Mouse (Mus musculus): Measurements from ENCODE around the gene Acy3. TPM values are rescaled to one million over a fixed set of nuclear protein-coding genes. Genes with fewer than 3 reads are reported as not detected.
A peak's percentile ranks its signal among the peaks of the same experiment; 100 is the strongest.

Acy3 gene
- polyA plus RNA-seq (2012; rRNA removed) = 1,670 and 2,218 TPM in 2 replicates

- Histone ChIP-seq H3K27ac (ENCODE audit: insufficient read depth, low read depth, low read length) (peak within 1 kb of the TSS; percentile 94), H3K4me1 (ENCODE audit: control insufficient read depth, insufficient read depth, low read length) (peaks cover 18% of the 10 kb centered on the region), H3K36me3 (ENCODE audit: control insufficient read depth, insufficient read depth, low read length) (no peaks in the 10 kb centered on the region; the same call in 1 of the 2 replicates), H3K27me3 (replicated peaks; ENCODE audit: control insufficient read depth, insufficient read depth, low read length) (no peaks in the 10 kb centered on the region), H3K4me3 (ENCODE audit: insufficient read depth, low read depth, low read length) (peak within 1 kb of the TSS; percentile 51)
- DNase-seq = peak; percentile 98
- 3% methylated on average over 8 of the region's 8 CpGs for WGBS
- no peak for TF ChIP-seq CTCF (conservative IDR thresholded peaks at IDR 0.05; ENCODE audit: insufficient read depth, insufficient read length, low read depth, low read length)
- TF ChIP-seq POLR2A (IDR thresholded peaks at IDR 0.05; ENCODE audit: low read depth, low read length) = peak; percentile 99
Measured at GRCm38 (mm10) chr19:3986334-3986733, at the start of gene Acy3. TSS of gene Acy3 (plus strand) at chr19:3986570.

GRCm38 (mm10) chr19:3942315-3942714, 44.1 kb upstream of the Acy3 start:
- Histone ChIP-seq H3K27ac (ENCODE audit: insufficient read depth, low read depth, low read length) (no peak overlapping the region), H3K36me3 (ENCODE audit: control insufficient read depth, insufficient read depth, low read length) (no peaks in the 10 kb centered on the region), H3K4me3 (ENCODE audit: insufficient read depth, low read depth, low read length) (no peak overlapping the region), H3K27me3 (replicated peaks; ENCODE audit: control insufficient read depth, insufficient read depth, low read length) (no peaks in the 10 kb centered on the region), H3K4me1 (ENCODE audit: control insufficient read depth, insufficient read depth, low read length) (peaks cover 6% of the 10 kb centered on the region; the same call in 1 of the 2 replicates)
- TF ChIP-seq CTCF (conservative IDR thresholded peaks at IDR 0.05; ENCODE audit: insufficient read depth, insufficient read length, low read depth, low read length) (no peak), POLR2A (IDR thresholded peaks at IDR 0.05; ENCODE audit: low read depth, low read length) (no peak)
- DNase-seq = no peak
- WGBS = 90% methylated on average over 7 of the region's 7 CpGs

- WGBS = 42% methylated on average over 27 of the region's 27 CpGs
- no peak overlapping the region for H3K27ac ChIP-seq (ENCODE audit: insufficient read depth, low read depth, low read length)
- H3K4me3 ChIP-seq (ENCODE audit: insufficient read depth, low read depth, low read length) = no peak overlapping the region
- no peak for TF ChIP-seq CTCF (conservative IDR thresholded peaks at IDR 0.05; ENCODE audit: insufficient read depth, insufficient read length, low read depth, low read length)
- no peak for TF ChIP-seq POLR2A (IDR thresholded peaks at IDR 0.05; ENCODE audit: low read depth, low read length)
- peak; percentile 64 for DNase-seq
- peaks cover 12% of the 10 kb centered on the region; the same call in 1 of the 2 replicates for H3K4me1 ChIP-seq (ENCODE audit: control insufficient read depth, insufficient read depth, low read length)
- H3K27me3 ChIP-seq (replicated peaks; ENCODE audit: control insufficient read depth, insufficient read depth, low read length) = no peaks in the 10 kb centered on the region
- H3K36me3 ChIP-seq (ENCODE audit: control insufficient read depth, insufficient read depth, low read length) = no peaks in the 10 kb centered on the region
Measured at GRCm38 (mm10) chr19:3942986-3943735, 43.2 kb upstream of the Acy3 start.

- H3K4me3 ChIP-seq (ENCODE audit: insufficient read depth, low read depth, low read length) = no peak overlapping the region
- H3K27ac ChIP-seq (ENCODE audit: insufficient read depth, low read depth, low read length) = peak overlapping the region; percentile 74; the same call in 1 of the 2 replicates
- DNase-seq = peak; percentile 86
- peaks cover 23% of the 10 kb centered on the region for H3K4me1 ChIP-seq (ENCODE audit: control insufficient read depth, insufficient read depth, low read length)
- TF ChIP-seq POLR2A (IDR thresholded peaks at IDR 0.05; ENCODE audit: low read depth, low read length) (no peak), CTCF (conservative IDR thresholded peaks at IDR 0.05; ENCODE audit: insufficient read depth, insufficient read length, low read depth, low read length) (no peak)
- WGBS = 23% methylated on average over 10 of the region's 10 CpGs
- H3K27me3 ChIP-seq (replicated peaks; ENCODE audit: control insufficient read depth, insufficient read depth, low read length) = no peaks in the 10 kb centered on the region
- no peaks in the 10 kb centered on the region for H3K36me3 ChIP-seq (ENCODE audit: control insufficient read depth, insufficient read depth, low read length)
Measured at GRCm38 (mm10) chr19:3945872-3946564, 40.4 kb upstream of the Acy3 start.

- H3K36me3 ChIP-seq (ENCODE audit: control insufficient read depth, insufficient read depth, low read length) = no peaks in the 10 kb centered on the region
- no peak overlapping the region for H3K4me3 ChIP-seq (ENCODE audit: insufficient read depth, low read depth, low read length)
- WGBS = 37% methylated on average over 2 of the region's 2 CpGs
- TF ChIP-seq POLR2A (IDR thresholded peaks at IDR 0.05; ENCODE audit: low read depth, low read length) (no peak), CTCF (conservative IDR thresholded peaks at IDR 0.05; ENCODE audit: insufficient read depth, insufficient read length, low read depth, low read length) (peak; percentile 95)
- no peaks in the 10 kb centered on the region for H3K27me3 ChIP-seq (replicated peaks; ENCODE audit: control insufficient read depth, insufficient read depth, low read length)
- peak; percentile 88 for DNase-seq
- no peak overlapping the region for H3K27ac ChIP-seq (ENCODE audit: insufficient read depth, low read depth, low read length)
- H3K4me1 ChIP-seq (ENCODE audit: control insufficient read depth, insufficient read depth, low read length) = peaks cover 23% of the 10 kb centered on the region
Measured at GRCm38 (mm10) chr19:3946715-3947114, 39.7 kb upstream of the Acy3 start.

GRCm38 (mm10) chr19:3947813-3948212, 38.6 kb upstream of the Acy3 start:
- TF ChIP-seq POLR2A (IDR thresholded peaks at IDR 0.05; ENCODE audit: low read depth, low read length) (no peak), CTCF (conservative IDR thresholded peaks at IDR 0.05; ENCODE audit: insufficient read depth, insufficient read length, low read depth, low read length) (no peak)
- peak overlapping the region; percentile 80 for H3K27ac ChIP-seq (ENCODE audit: insufficient read depth, low read depth, low read length)
- DNase-seq = peak; percentile 54
- H3K4me1 ChIP-seq (ENCODE audit: control insufficient read depth, insufficient read depth, low read length) = peaks cover 23% of the 10 kb centered on the region
- no peaks in the 10 kb centered on the region for H3K27me3 ChIP-seq (replicated peaks; ENCODE audit: control insufficient read depth, insufficient read depth, low read length)
- H3K4me3 ChIP-seq (ENCODE audit: insufficient read depth, low read depth, low read length) = no peak overlapping the region
- WGBS = 68% methylated on average over 3 of the region's 3 CpGs
- H3K36me3 ChIP-seq (ENCODE audit: control insufficient read depth, insufficient read depth, low read length) = no peaks in the 10 kb centered on the region

- 70% methylated on average over 14 of the region's 14 CpGs for WGBS
Measured at GRCm38 (mm10) chr19:3948546-3948945, 37.8 kb upstream of the Acy3 start.

More at GRCm38 (mm10) chr19:3948546-3948945, 37.8 kb upstream of the Acy3 start:
- DNase-seq = peak; percentile 67
- no peaks in the 10 kb centered on the region for H3K27me3 ChIP-seq (replicated peaks; ENCODE audit: control insufficient read depth, insufficient read depth, low read length)
- H3K36me3 ChIP-seq (ENCODE audit: control insufficient read depth, insufficient read depth, low read length) = no peaks in the 10 kb centered on the region
- TF ChIP-seq CTCF (conservative IDR thresholded peaks at IDR 0.05; ENCODE audit: insufficient read depth, insufficient read length, low read depth, low read length) (no peak), POLR2A (IDR thresholded peaks at IDR 0.05; ENCODE audit: low read depth, low read length) (no peak)
- peak overlapping the region; percentile 80 for H3K27ac ChIP-seq (ENCODE audit: insufficient read depth, low read depth, low read length)
- H3K4me3 ChIP-seq (ENCODE audit: insufficient read depth, low read depth, low read length) = no peak overlapping the region
- peaks cover 23% of the 10 kb centered on the region for H3K4me1 ChIP-seq (ENCODE audit: control insufficient read depth, insufficient read depth, low read length)
